Mouse (Mus musculus) activated CD4-positive, CD25-positive, alpha-beta regulatory T cell, adult 4 months (primary cell): ENCODE data around the gene Rgs7. TPM values are rescaled to one million over a fixed set of nuclear protein-coding genes. Genes with fewer than 3 reads are reported as not detected.

Experiments used
- ATAC-seq: one replicate; pipeline ENCODE4 v1.8.0; 2017
- polyA plus RNA-seq, 2 experiments: library from polyadenylated mRNA; unstranded; fragments of 100-300 nt; shearing (Covaris generic); gene quantifications; one replicate each; pipeline ENCODE4 v1.2.1; 2017

The Rgs7 gene
- polyA plus RNA-seq, 2 experiments from 2014 or later: not detected

GRCm38 (mm10) chr1:175300895-175301294 lies 191.4 kb downstream of the Rgs7 start:
- no peak for ATAC-seq

GRCm38 (mm10) chr1:175300404-175300803 lies 191.9 kb downstream of the Rgs7 start:
- no peak for ATAC-seq

GRCm38 (mm10) chr1:175299603-175300397 lies 192.5 kb downstream of the Rgs7 start:
- no peak for ATAC-seq

GRCm38 (mm10) chr1:175296906-175297305 lies 195.4 kb downstream of the Rgs7 start:
- ATAC-seq: no peak

- ATAC-seq: no peak
Observed at GRCm38 (mm10) chr1:175290072-175290471, 202.2 kb downstream of the Rgs7 start.

- ATAC-seq: no peak
Observed at GRCm38 (mm10) chr1:175262341-175262740, 230.0 kb downstream of the Rgs7 start.

GRCm38 (mm10) chr1:175259374-175259773 lies 232.9 kb downstream of the Rgs7 start:
- no peak for ATAC-seq

GRCm38 (mm10) chr1:175255224-175255623 lies 237.1 kb downstream of the Rgs7 start:
- no peak for ATAC-seq

- no peak for ATAC-seq
Observed at GRCm38 (mm10) chr1:175254724-175255123, 237.6 kb downstream of the Rgs7 start.

GRCm38 (mm10) chr1:175242135-175242534 lies 250.2 kb downstream of the Rgs7 start:
- ATAC-seq: no peak

- no peak for ATAC-seq
Observed at GRCm38 (mm10) chr1:175240137-175240536, 252.2 kb downstream of the Rgs7 start.

GRCm38 (mm10) chr1:175221593-175222500 lies 270.5 kb downstream of the Rgs7 start:
- no peak for ATAC-seq

GRCm38 (mm10) chr1:175219563-175219962 lies 272.7 kb downstream of the Rgs7 start:
- no peak for ATAC-seq

GRCm38 (mm10) chr1:175207004-175207403 lies 285.3 kb downstream of the Rgs7 start:
- ATAC-seq: no peak

- no peak for ATAC-seq
Observed at GRCm38 (mm10) chr1:175205633-175206032, 286.7 kb downstream of the Rgs7 start.

- no peak for ATAC-seq
Observed at GRCm38 (mm10) chr1:175203544-175203943, 288.8 kb downstream of the Rgs7 start.

- ATAC-seq: no peak
Observed at GRCm38 (mm10) chr1:175202902-175203301, 289.4 kb downstream of the Rgs7 start.

GRCm38 (mm10) chr1:175198881-175199280 lies 293.4 kb downstream of the Rgs7 start:
- no peak for ATAC-seq

- ATAC-seq: no peak
Observed at GRCm38 (mm10) chr1:175195806-175196205, 296.5 kb downstream of the Rgs7 start.

- ATAC-seq: no peak
Observed at GRCm38 (mm10) chr1:175188186-175188585, 304.1 kb downstream of the Rgs7 start.

- ATAC-seq: no peak
Observed at GRCm38 (mm10) chr1:175185211-175185610, 307.1 kb downstream of the Rgs7 start.

- ATAC-seq: no peak
Observed at GRCm38 (mm10) chr1:175184736-175185135, 307.6 kb downstream of the Rgs7 start.

GRCm38 (mm10) chr1:175178733-175179132 lies 313.6 kb downstream of the Rgs7 start:
- ATAC-seq: no peak
